Mouse (Mus musculus) midbrain, embryonic 16.5 days (tissue): ENCODE measurements around the gene Rnase4. TPM values are rescaled to one million over a fixed set of nuclear protein-coding genes. Genes with fewer than 3 reads are reported as not detected.
"Not testable (repeated sequence)": the region's sequence is repeated elsewhere in the genome, so short reads cannot be mapped to it uniquely, and the experiment has no call there.

Source experiments
- ATAC-seq: fragments of 200-750 bp; cut with Nextera tagmentation; 2 replicates; pipeline ENCODE4 v1.8.0; 2017; ENCODE audit warnings: moderate TSS enrichment
- H3K27ac ChIP-seq: fragments of 300-500 bp; sonication (generic); 2 replicates; pipeline ENCODE4 v1.5.1; 2014; ENCODE audit warnings: mild to moderate bottlenecking, low read length, mixed read lengths
- H3K27me3 ChIP-seq: fragments of 300-500 bp; sonication (generic); 2 replicates; pipeline ENCODE4 v1.6.1; 2014; ENCODE audit warnings: low read depth, low read length, mixed read lengths; ENCODE audit not compliant: control insufficient read depth, insufficient read depth
- H3K36me3 ChIP-seq: fragments of 300-500 bp; sonication (generic); 2 replicates; pipeline ENCODE4 v1.6.1; 2014; ENCODE audit warnings: mild to moderate bottlenecking, low read length, moderate library complexity, mixed read lengths; ENCODE audit not compliant: control insufficient read depth, insufficient read depth
- H3K4me1 ChIP-seq: fragments of 300-500 bp; sonication (generic); 2 replicates; pipeline ENCODE4 v1.6.1; 2014; ENCODE audit warnings: mild to moderate bottlenecking, low read length, mixed read lengths; ENCODE audit not compliant: control insufficient read depth, insufficient read depth
- H3K4me2 ChIP-seq: fragments of 300-500 bp; sonication (generic); 2 replicates; pipeline ENCODE4 v1.6.1; 2014; ENCODE audit warnings: mild to moderate bottlenecking, low read length, mixed read lengths
- H3K4me3 ChIP-seq: fragments of 300-500 bp; sonication (generic); 2 replicates; pipeline ENCODE4 v1.5.1; 2014; ENCODE audit warnings: low read depth, mild to moderate bottlenecking, low read length, moderate library complexity, mixed read lengths
- H3K9ac ChIP-seq: fragments of 300-500 bp; sonication (generic); 2 replicates; pipeline ENCODE4 v1.6.1; 2014; ENCODE audit warnings: low read depth, low read length, mixed read lengths
- H3K9me3 ChIP-seq: fragments of 300-500 bp; sonication (generic); replicated peaks from 2 replicates; pipeline ENCODE4 v1.6.1; 2014; ENCODE audit warnings: mild to moderate bottlenecking, low read length, mixed read lengths; ENCODE audit not compliant: control insufficient read depth, poor library complexity, severe bottlenecking
- WGBS: fragments of 180-500 bp; shearing (Covaris S2); extraction: QIAGEN DNeasy Blood & Tissue Kit; methylation state at CpG from one replicate; pipeline ENCODE4 v1.1.7; 2014; 5-methylcytosine and 5-hydroxymethylcytosine counted together
- polyA plus RNA-seq: library from polyadenylated mRNA; unstranded; fragments of >200 nt; fragmentation: Nextera tagmentation; extraction: Ambion mirVana; gene quantifications from 2 replicates; pipeline ENCODE4 v1.2.1, GENCODE M21; 2015

Gene Rnase4
- polyA plus RNA-seq, 1 experiment from 2014 or later, result 15.2 TPM

- Histone ChIP-seq H3K27ac (no peak overlapping the region), H3K9ac (no peak overlapping the region), H3K4me3 (no peak overlapping the region), H3K27me3 (no peaks in the 10 kb centered on the region), H3K36me3 (no peaks in the 10 kb centered on the region), H3K4me2 (no peak overlapping the region), H3K9me3 (no peaks in the 10 kb centered on the region), H3K4me1 (peaks cover 6% of the 10 kb centered on the region; the same call in 1 of the 2 replicates)
- 87% methylated on average over 5 of the region's 5 CpGs for WGBS
- ATAC-seq, result no peak
These were observed 3.4 kb downstream of the Rnase4 start for GRCm38 (mm10) chr14:51094096-51094875.

DNA sequence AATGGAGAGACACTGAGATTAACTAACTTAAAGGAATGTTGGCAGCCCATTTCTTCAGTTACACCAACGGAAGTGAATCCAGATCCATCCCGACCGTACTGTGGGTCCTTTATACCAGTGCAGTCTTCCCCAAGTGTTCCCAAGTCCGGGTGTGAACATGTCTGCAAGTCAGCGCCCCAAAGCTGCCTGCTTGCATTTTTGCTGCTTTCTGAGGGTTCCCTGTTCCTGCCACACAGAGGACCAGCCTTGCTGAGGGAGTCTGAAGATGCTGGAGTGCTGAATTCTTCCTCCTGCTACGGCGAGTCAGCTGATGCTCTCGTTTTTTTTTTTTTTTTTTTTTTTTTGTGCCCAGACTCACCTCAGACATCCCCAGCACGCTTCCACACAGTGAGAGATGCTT lies 4.0 kb downstream of the Rnase4 start:
- no peaks in the 10 kb centered on the region for H3K36me3 ChIP-seq
- peaks cover 6% of the 10 kb centered on the region; the same call in 1 of the 2 replicates for H3K4me1 ChIP-seq
- no peak for ATAC-seq
- no peaks in the 10 kb centered on the region for H3K9me3 ChIP-seq
- no peak overlapping the region for H3K4me3 ChIP-seq
- H3K27ac ChIP-seq, result no peak overlapping the region
- no peak overlapping the region for H3K4me2 ChIP-seq
- 73% methylated on average over 9 of the region's 9 CpGs for WGBS
- no peak overlapping the region for H3K9ac ChIP-seq
- no peaks in the 10 kb centered on the region for H3K27me3 ChIP-seq

DNA sequence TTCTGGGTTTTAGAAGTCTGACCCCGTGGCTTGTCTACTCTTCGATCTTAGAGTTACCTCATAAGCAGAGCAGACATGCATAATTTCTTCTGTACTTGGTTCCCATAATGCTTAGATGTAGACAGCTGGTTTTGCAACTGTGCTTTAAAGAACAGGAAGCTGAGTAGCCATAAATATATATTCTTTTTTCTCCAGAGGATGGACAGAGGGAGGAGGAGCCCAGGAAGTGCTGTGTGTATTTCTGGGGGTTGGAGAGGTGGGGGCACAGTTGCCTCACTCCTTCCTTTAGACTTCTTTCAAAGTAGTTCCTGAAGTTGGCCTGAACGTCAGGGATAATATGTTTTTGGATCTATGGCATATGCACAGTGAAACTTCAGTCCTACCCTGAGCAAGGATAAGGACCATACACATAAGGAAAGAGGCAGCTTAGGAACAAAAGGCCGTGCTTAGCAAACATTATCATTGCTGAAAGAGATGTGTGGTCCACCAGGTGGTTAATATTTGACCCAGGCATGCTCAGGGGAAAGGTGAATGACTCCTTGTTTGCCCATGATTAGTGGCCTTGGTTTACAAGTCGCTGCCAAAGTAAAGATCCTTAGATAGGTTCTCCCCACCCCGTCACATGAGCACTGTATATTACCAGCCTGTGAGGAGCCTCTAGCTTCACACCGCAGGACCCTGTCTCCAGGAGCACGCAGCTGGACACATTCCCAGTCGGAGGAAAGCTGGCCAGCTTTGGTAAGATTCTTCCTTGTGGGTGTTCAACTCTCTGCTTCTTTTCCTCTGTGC lies 5.1 kb downstream of the Rnase4 start:
- WGBS, result 75% methylated on average over 9 of the region's 9 CpGs
- no peak overlapping the region for H3K4me3 ChIP-seq
- H3K4me2 ChIP-seq, result no peak overlapping the region
- H3K27ac ChIP-seq, result no peak overlapping the region
- H3K27me3 ChIP-seq, result no peaks in the 10 kb centered on the region
- no peaks in the 10 kb centered on the region for H3K36me3 ChIP-seq
- no peak for ATAC-seq
- peaks cover 6% of the 10 kb centered on the region; the same call in 1 of the 2 replicates for H3K4me1 ChIP-seq
- H3K9me3 ChIP-seq, result no peaks in the 10 kb centered on the region
- no peak overlapping the region for H3K9ac ChIP-seq

DNA sequence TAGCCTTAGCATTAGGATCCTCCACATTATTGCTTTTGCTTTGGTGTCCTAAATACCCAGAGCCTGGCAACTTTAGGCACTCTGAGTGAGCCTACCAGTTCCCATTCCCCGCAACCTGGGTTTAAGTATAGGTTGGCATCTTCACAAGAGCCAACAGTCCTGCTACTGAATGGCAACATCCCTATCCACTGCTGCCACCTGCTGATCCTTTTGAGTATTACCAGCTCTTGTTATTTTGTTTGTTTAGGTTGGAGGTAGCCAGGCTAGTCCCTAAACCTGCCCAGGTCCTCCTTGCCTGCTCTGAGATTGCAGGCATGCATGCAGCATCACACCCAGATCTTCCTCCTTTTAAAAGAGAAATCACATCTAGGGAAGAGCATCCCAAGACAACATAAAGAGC lies 7.4 kb downstream of the Rnase4 start:
- 30% methylated on average over 1 of the region's 1 CpGs for WGBS
- peak; percentile 66 for ATAC-seq
- H3K9me3 ChIP-seq, result not testable (repeated sequence)

GRCm38 (mm10) chr14:51098921-51099320 lies 8.0 kb downstream of the Rnase4 start:
- Histone ChIP-seq H3K27me3 (no peaks in the 10 kb centered on the region), H3K36me3 (no peaks in the 10 kb centered on the region), H3K9me3 (no peaks in the 10 kb centered on the region), H3K9ac (no peak overlapping the region), H3K4me2 (no peak overlapping the region), H3K4me1 (no peaks in the 10 kb centered on the region), H3K4me3 (no peak overlapping the region), H3K27ac (no peak overlapping the region)
- ATAC-seq, result no peak
- 96% methylated on average over 11 of the region's 11 CpGs for WGBS

More for the DNA sequence above, 7.4 kb downstream of the Rnase4 start:
- H3K4me2 ChIP-seq, H3K4me3 ChIP-seq, H3K4me1 ChIP-seq, H3K27ac ChIP-seq, H3K27me3 ChIP-seq, H3K9ac ChIP-seq, H3K36me3 ChIP-seq: not testable (repeated sequence)

GRCm38 (mm10) chr14:51101284-51101683 lies 10.4 kb downstream of the Rnase4 start:
- WGBS, result 78% methylated on average over 9 of the region's 9 CpGs
- H3K27ac ChIP-seq, result no peak overlapping the region
- H3K4me2 ChIP-seq, result no peak overlapping the region

GRCm38 (mm10) chr14:51103217-51103616 lies 12.3 kb downstream of the Rnase4 start:
- H3K4me3 ChIP-seq, result no peak overlapping the region
- peak; percentile 37; the same call in 1 of the 2 replicates for ATAC-seq
- H3K9ac ChIP-seq, result no peak overlapping the region
- H3K4me1 ChIP-seq, result no peaks in the 10 kb centered on the region
- H3K36me3 ChIP-seq, result no peaks in the 10 kb centered on the region
- no peaks in the 10 kb centered on the region for H3K27me3 ChIP-seq
- 60% methylated on average over 3 of the region's 3 CpGs for WGBS
- H3K4me2 ChIP-seq, result no peak overlapping the region
- no peaks in the 10 kb centered on the region for H3K9me3 ChIP-seq
- H3K27ac ChIP-seq, result no peak overlapping the region

More at GRCm38 (mm10) chr14:51101284-51101683, 10.4 kb downstream of the Rnase4 start:
- Histone ChIP-seq H3K4me3 (no peak overlapping the region), H3K27me3 (no peaks in the 10 kb centered on the region), H3K9me3 (no peaks in the 10 kb centered on the region), H3K36me3 (no peaks in the 10 kb centered on the region), H3K9ac (no peak overlapping the region), H3K4me1 (no peaks in the 10 kb centered on the region)
- no peak for ATAC-seq

DNA sequence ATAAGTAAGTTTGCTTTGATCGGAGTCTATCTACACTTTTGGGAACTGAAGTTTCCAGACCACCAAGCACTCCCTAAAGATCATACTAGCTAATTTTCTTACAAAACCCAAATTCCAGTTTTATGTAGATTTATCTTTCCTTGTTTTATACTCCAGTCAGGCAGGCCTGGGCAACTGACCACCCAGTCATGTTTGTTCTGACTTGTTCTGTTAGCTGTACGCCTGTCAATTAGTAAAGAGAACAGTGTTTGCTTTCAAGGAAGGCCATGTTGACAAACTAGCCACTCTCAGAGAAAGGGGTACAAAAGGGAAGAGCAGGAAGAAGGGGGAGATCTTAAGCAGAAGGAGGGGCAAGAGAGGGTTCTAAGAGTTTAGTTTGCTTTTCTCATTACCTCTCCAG lies 13.5 kb downstream of the Rnase4 start:
- no peaks in the 10 kb centered on the region for H3K36me3 ChIP-seq
- H3K9ac ChIP-seq, result no peak overlapping the region
- no peaks in the 10 kb centered on the region for H3K9me3 ChIP-seq
- no peak for ATAC-seq
- no peaks in the 10 kb centered on the region for H3K4me1 ChIP-seq
- no peaks in the 10 kb centered on the region for H3K27me3 ChIP-seq
- H3K27ac ChIP-seq, result no peak overlapping the region
- no peak overlapping the region for H3K4me3 ChIP-seq
- no peak overlapping the region for H3K4me2 ChIP-seq
- 86% methylated on average over 2 of the region's 2 CpGs for WGBS

GRCm38 (mm10) chr14:51106449-51106967 lies 15.6 kb downstream of the Rnase4 start:
- no peak for ATAC-seq
- Histone ChIP-seq H3K9ac (no peak overlapping the region), H3K4me2 (no peak overlapping the region), H3K9me3 (no peaks in the 10 kb centered on the region), H3K27ac (no peak overlapping the region), H3K36me3 (no peaks in the 10 kb centered on the region), H3K4me1 (no peaks in the 10 kb centered on the region), H3K4me3 (no peak overlapping the region), H3K27me3 (no peaks in the 10 kb centered on the region)
